Mouse (Mus musculus) lung, postnatal 0 days (tissue): ENCODE data around the gene Ccdc81.
A peak's percentile ranks its signal among the peaks of the same experiment; 100 is the strongest.

Experiments used
- CTCF ChIP-seq: IDR thresholded peaks from 2 replicates; pipeline ENCODE4 v1.5.1; 2016; ENCODE audit warnings: antibody characterized with exemption, mild to moderate bottlenecking
- EP300 ChIP-seq: IDR thresholded peaks from 2 replicates; pipeline ENCODE4 v1.6.1; 2016; ENCODE audit warnings: antibody characterized with exemption, mild to moderate bottlenecking, control low read depth

GRCm38 (mm10) chr7:89891856-89892255 is 11.6 kb downstream of the Ccdc81 start:
- TF ChIP-seq CTCF (peak; percentile 38), EP300 (no peak)
